Mouse (Mus musculus): ENCODE data around the gene Plekhj1. TPM values are rescaled to one million over a fixed set of nuclear protein-coding genes. Genes with fewer than 3 reads are reported as not detected.

Gene Plekhj1
- total RNA-seq, 2 experiments from 2014 or later, result 73.8 to 74.5 TPM

DNA sequence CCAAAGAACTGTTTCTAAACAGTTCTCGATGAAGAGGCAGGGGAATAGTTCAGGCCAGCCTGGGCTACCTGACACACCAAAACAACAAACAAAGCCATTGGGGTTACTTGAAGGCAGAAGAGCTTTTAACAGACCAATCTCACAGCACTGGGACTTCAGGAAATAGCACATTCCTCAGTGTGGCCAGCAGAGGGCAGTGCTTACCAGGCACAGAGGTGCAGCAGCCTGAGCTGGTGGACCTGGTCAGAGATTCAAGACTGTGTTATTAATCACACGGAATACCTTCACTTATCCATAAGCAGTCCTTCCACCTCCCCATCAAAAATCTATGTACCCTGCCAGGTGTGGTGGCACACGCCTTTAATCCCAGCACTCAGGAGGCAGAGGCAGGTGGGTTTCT, 51.0 kb downstream of the Plekhj1 start:
- peak; percentile 71 to 74 for DNase-seq

Small RNAs within 50 kb of the gene (microRNA-seq; reads per million reads assigned to microRNA genes)
- 4.4 to 5.7 reads per million in 2 experiments for gene Mir1982

Other genes starting within 250 kb of the Plekhj1 start
- 10 to 100 TPM; 43.9 to 49.3 TPM for gene Rexo1, start 237.1 kb downstream of the Plekhj1 start, total RNA-seq (2021)
- 10 to 100 TPM; 51.7 to 56.8 TPM for gene Klf16, start 221.3 kb downstream of the Plekhj1 start, total RNA-seq (2021)
- 100 to 1,000 TPM; 161 to 176 TPM for gene Abhd17a, start 208.3 kb downstream of the Plekhj1 start, total RNA-seq (2021)
- 10 to 100 TPM; 41.8 to 44.9 TPM for gene Scamp4, start 195.8 kb downstream of the Plekhj1 start, total RNA-seq (2021)
- 1 to 10 TPM; 3.8 to 4.5 TPM for gene Adat3, start 195.7 kb downstream of the Plekhj1 start, total RNA-seq (2021)
- 1 to 10 TPM; 2.6 to 3.1 TPM for gene Gm49322, start 192.6 kb downstream of the Plekhj1 start, total RNA-seq (2021)
- 100 to 1,000 TPM; 216 to 241 TPM for gene Csnk1g2, start 175.8 kb downstream of the Plekhj1 start, total RNA-seq (2021)
- 100 to 1,000 TPM; 102 to 106 TPM for gene Btbd2, start 141.6 kb downstream of the Plekhj1 start, total RNA-seq (2021)
- 10 to 100 TPM; 44.7 to 52.3 TPM for gene Mknk2, start 120.5 kb downstream of the Plekhj1 start, total RNA-seq (2021)
- 10 to 100 TPM; 16.0 to 16.1 TPM for gene Mob3a, start 96.6 kb downstream of the Plekhj1 start, total RNA-seq (2021)
- gene Izumo4, start 96.4 kb downstream of the Plekhj1 start, total RNA-seq (2021), result 10 to 100 TPM; 49.7 to 57.0 TPM
- gene Ap3d1, start 56.4 kb downstream of the Plekhj1 start, total RNA-seq (2021), result 100 to 1,000 TPM; 142 to 147 TPM
- 10 to 100 TPM; 48.6 to 61.9 TPM for gene Dot1l, start 43.4 kb downstream of the Plekhj1 start, total RNA-seq (2021)
- gene Sf3a2, start 428 bp downstream of the Plekhj1 start, total RNA-seq (2021), result 10 to 100 TPM; 43.8 to 47.1 TPM
- gene Amh, start 6.6 kb upstream of the Plekhj1 start, total RNA-seq (2021), result 1 to 10 TPM; 3.9 to 4.2 TPM
- 1 to 10 TPM; 2.3 to 2.5 TPM for gene Jsrp1, start 14.9 kb upstream of the Plekhj1 start, total RNA-seq (2021)
- 100 to 1,000 TPM; 484 to 486 TPM for gene Oaz1, start 28.0 kb upstream of the Plekhj1 start, total RNA-seq (2021)
- gene Lingo3, start 45.4 kb upstream of the Plekhj1 start, total RNA-seq (2021), result 10 to 100 TPM; 40.1 to 47.7 TPM
- gene Lsm7, start 56.6 kb upstream of the Plekhj1 start, total RNA-seq (2021), result 10 to 100 TPM; 40.0 to 47.7 TPM
- 10 to 100 TPM; 56.0 to 67.0 TPM for gene Sppl2b, start 56.6 kb upstream of the Plekhj1 start, total RNA-seq (2021)
- under 1 TPM; 0.15 to 0.40 TPM for gene Tmprss9, start 73.2 kb upstream of the Plekhj1 start, total RNA-seq (2021)
- gene Timm13, start 102.3 kb upstream of the Plekhj1 start, total RNA-seq (2021), result 100 to 1,000 TPM; 142 to 144 TPM
- 10 to 100 TPM; 19.6 to 19.7 TPM for gene Lmnb2, start 119.6 kb upstream of the Plekhj1 start, total RNA-seq (2021)
- 10 to 100 TPM; 17.7 to 19.1 TPM for gene Gadd45b, start 131.4 kb upstream of the Plekhj1 start, total RNA-seq (2021)
- 100 to 1,000 TPM; 161 to 175 TPM for gene Gng7, start 216.3 kb upstream of the Plekhj1 start, total RNA-seq (2021)
- 10 to 100 TPM; 96.5 to 98.1 TPM for gene Diras1, start 227.0 kb upstream of the Plekhj1 start, total RNA-seq (2021)
- gene Slc39a3, start 238.8 kb upstream of the Plekhj1 start, total RNA-seq (2021), result 10 to 100 TPM; 69.6 to 71.4 TPM